Mouse (Mus musculus): Measurements from ENCODE around the gene Ccnt1. TPM values are rescaled to one million over a fixed set of nuclear protein-coding genes. Genes with fewer than 3 reads are reported as not detected.

The Ccnt1 gene
- total RNA-seq, 4 experiments from 2014 or later = 35.1 to 44.7 (median 40.9) TPM

DNA sequence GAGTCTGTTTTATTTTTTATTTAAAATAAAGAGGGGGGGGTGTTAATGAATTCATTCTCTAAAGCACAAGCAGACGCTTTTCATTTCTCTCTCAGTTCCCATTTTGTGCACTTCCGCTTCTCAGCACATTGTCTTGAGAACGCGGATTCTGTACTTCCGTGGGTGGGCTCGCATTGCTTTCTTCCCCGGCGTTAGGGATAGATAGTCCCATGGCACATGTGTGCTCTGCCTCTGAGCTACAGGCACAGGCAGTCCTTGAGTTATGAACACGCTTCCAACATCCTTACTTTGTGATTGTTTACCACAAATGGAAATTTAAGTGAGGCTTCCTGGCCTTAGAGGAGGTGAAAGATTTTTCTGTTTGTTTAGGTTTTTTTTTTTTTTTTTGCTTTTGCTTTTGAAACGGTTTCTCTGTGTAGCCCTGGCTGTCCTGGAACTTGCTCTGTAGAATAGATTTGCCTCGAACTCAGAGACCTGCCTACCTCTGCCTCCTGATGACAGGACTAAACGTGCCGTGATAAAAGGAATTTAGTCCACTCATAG, 59.3 kb downstream of the Ccnt1 start:
- no peak for DNase-seq (ENCODE audit: low spot score in 2 of 2)

DNA sequence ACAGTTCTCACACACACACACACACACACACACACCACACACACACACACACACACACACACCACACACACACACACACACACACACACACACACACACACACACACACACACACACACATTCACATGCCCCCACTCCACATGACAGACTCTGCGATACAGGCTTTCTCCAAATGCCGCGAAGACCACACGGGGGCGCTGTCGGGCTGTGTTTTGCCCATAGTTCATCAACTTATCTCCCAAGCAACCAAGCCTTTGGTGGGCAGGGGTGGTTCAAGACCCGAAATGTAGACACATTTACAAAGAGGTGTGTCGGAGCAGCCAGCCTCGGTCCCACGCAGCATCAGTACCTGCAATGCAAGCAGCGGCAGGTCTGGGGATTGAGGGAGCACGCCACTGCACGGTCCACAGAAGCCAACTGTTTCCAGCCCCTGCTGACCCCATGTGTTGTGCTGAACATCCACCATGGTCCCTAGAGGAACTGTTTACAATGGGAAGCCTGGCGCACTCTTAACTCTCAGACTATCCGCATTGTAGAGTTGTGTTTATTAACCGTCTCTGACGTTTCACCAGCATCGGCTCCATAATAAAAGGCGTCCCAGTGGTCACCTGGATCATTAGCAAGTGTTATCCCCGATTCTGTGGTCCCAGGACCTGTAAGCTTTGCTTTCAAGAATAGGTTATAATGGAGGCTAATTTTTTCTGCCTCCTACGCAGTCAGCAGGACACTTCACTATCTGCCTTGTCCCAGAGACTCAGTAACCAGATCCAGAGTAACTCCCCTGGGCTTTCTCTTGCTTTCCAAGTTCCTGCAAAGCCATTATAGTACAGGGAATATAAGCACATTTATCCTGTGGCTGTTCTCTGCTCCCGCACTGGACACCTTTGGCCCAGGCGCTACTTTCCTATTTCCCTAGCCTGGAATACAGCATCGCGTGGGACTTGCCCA, 60.0 kb downstream of the Ccnt1 start:
- DNase-seq (ENCODE audit: low spot score in 2 of 2) = peak in 1 of 2 experiments; percentile 60

DNA sequence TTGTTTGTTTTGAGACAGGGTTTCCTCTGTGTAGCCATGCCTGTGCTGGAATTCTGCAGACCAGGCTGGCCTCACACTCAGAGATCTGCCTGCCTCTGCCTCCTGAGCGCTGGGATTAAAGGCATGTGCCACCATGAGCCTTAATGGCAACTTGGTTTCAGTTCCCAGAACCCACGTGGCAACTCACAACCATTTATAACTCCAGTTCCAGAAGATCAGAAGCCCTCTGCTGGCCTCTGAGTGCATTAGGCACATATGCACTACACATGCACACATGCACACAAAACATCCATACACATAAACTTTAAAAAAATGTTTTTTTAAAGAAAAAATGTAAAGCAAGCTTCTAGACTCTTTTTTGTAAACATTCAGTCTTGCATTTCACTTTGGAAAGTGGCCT, 61.3 kb downstream of the Ccnt1 start:
- DNase-seq (ENCODE audit: low spot score in 2 of 2) = no peak

DNA sequence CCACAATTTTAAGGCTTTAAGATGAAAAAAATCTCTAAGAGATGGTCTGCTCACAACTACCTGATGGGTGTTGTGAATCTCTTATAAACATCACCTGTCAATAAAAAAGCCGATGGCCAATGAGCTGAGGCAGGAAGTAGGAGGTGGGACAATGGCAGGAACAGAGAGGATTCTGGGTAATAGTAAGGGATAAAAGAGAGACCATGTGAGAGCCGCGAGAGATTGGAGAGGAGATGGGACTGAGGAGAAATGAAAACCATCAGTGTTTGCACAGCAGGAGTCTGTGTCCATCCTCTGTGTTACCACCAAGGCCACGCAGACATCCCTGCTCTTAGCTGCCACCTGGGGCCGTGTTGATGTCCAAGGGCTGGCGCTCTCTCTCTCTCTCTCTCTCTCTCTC, 63.4 kb downstream of the Ccnt1 start:
- DNase-seq (ENCODE audit: low spot score in 2 of 2) = no peak

DNA sequence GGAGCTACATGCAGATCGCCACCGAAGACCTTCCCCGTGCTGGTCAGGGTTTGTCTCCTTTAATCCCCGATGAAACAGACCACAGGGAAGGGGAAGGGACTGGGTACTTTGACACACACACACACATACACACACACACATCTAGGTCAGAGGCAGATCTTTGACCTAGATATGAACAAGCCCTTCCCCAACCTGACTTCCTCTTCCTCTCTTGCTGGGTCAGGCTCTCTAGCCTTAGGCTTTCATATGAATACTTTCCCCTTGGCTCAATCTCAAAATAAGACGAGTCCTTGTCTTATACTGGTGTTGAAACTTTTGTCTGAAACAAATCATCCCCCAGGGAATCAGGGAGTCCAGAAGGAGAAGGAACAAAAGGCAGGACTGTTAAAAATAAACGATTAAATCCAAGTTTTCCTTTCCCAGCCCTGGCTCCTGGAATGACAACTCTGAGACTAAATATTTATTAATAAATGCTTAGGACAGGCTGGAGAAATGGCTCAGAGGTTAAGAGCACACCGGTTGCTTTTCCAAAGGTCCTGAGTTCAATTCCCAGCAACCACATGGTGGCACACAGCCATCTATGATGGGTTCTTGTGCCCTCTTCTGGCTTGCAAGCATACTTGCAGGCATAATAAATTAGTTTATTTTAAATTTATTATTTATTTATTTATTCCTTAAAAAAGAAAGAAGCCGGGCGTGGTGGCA, 64.3 kb downstream of the Ccnt1 start:
- DNase-seq (ENCODE audit: low spot score in 2 of 2) = no peak

DNA sequence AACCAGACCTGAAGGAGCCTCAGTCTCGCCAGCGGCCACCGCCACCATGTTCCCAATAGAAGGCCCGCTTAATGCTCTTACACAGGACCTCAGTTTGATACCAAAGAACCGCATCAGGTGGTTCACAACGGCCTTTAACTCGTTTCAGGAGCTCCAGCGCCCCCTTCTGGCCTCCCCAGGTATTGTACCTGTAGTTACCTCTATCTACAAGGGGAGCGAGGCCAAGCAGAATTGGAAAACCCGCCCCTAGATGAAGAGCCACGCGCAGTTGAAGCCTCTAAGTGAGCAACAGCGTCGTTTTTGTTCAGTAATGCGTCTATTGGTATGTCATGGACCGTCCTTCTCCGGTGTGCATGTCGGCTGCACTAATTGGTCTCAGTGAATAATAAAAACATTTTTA, 66.2 kb downstream of the Ccnt1 start:
- no peak for DNase-seq (ENCODE audit: low spot score in 2 of 2)

DNA sequence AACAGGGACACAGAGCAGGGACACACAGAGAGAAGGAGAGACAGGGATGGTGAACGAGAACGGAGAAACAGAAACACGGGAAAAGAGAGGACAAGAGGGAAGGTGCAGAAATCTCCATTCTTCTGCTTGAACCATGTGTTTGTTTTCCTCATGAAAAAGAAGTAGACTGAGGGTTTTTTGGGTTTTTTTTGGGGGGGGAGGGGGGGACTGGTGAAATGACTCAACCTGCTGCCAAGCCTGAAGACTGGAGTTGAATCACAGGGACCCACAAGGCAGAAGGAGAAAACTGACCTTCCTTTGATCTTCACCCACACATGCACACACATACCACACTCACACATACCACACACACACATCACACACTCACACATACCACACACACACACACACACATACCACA, 67.4 kb downstream of the Ccnt1 start:
- DNase-seq (ENCODE audit: low spot score in 2 of 2) = no peak

DNA sequence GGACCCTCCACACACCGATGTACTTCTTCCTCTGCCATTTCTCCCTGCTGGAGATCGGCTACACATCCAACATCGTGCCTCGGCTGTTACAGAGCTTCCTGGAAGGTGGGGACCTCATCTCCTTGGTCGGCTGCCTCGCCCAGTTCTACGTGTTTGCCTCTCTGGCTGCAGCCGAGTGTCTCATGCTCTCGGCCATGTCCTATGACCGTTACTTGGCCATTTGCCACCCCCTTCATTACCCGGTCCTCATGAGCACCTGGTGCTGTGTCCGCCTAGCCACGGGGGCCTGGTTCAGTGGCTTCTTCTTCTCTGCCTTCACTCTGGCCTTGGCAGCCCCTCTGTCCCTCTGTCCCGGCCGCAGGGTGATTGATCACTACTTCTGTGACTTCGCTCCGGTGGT, 73.1 kb downstream of the Ccnt1 start:
- no peak for DNase-seq (ENCODE audit: low spot score in 2 of 2)

DNA sequence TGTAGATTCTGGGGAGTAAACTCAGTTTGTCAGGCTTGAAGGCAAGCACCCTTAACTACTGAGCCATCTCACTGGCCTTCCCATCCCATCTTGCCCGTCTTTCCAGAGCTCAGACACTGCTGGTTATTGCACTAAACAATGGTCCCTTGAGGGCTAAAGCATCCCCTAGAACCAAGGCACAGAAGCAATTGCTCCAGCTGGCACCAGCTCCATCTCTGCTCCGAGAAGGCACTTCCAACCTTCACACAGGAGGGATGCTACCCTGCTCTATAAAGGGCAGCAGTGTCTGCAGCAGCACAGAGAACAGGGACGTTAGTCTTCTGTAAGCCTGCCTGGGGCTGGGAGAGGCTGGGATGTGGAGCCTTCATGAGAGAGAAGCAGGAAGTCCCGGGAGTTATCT, 78.6 kb downstream of the Ccnt1 start, which contains the start of gene Olfr279:
Gene Olfr279, plus strand, starts transcription at position 301 of the 400 bp plus-strand sequence.
- DNase-seq (ENCODE audit: low spot score in 2 of 2) = no peak

DNA sequence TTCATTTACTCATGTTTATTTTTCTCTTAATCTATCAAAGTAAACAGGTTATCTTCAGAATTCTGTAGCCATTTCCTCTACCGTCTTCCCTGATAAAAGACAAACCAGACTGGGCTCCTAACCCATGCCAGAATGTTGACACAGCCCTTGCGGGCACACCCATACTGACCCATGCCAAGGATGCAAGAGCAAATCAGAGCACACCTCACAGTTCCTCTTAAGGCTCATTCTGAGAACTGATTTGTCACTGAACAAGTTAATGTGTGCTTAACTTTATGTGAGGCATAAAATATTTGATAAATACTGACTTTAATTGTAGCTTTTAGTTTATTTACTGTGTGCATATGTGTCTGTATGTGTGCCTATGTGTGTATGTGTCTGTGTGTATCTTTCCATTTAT, 79.4 kb downstream of the Ccnt1 start:
- no peak for DNase-seq (ENCODE audit: low spot score in 2 of 2)

Small RNA genes lying within 50 kb of the gene (microRNA-seq; reads per million reads assigned to microRNA genes)
- 4.0 to 11.5 reads per million in 2 experiments for gene Mir1291

Other genes starting within 250 kb of the Ccnt1 start
- gene Olfr284, start 229.9 kb downstream of the Ccnt1 start, total RNA-seq (2022) = not detected
- gene Olfr283, start 190.0 kb downstream of the Ccnt1 start, total RNA-seq (2022) = not detected
- not detected for gene Olfr282, start 139.7 kb downstream of the Ccnt1 start, total RNA-seq (2022)
- not detected for gene Olfr281, start 118.3 kb downstream of the Ccnt1 start, total RNA-seq (2022)
- not detected for gene OR5BS1P, start 101.0 kb downstream of the Ccnt1 start, total RNA-seq (2022)
- gene Lalba, start 88.2 kb downstream of the Ccnt1 start, total RNA-seq (2022) = not detected
- not detected for gene Olfr279, start 78.5 kb downstream of the Ccnt1 start, total RNA-seq (2022)
- 10 to 100 TPM; 54.0 to 61.0 (median 56.8) TPM for gene Kansl2, start 36.7 kb downstream of the Ccnt1 start, total RNA-seq (2022)
- gene 4930415O20Rik, start 81 bp upstream of the Ccnt1 start, total RNA-seq (2022) = not detected
- 10 to 100 TPM; 39.7 to 46.1 (median 41.2) TPM for gene Adcy6, start 39.2 kb upstream of the Ccnt1 start, total RNA-seq (2022)
- 100 to 1,000 TPM; 212 to 229 (median 221) TPM for gene Cacnb3, start 59.9 kb upstream of the Ccnt1 start, total RNA-seq (2022)
- gene Ddx23, start 92.0 kb upstream of the Ccnt1 start, total RNA-seq (2022) = 10 to 100 TPM; 77.3 to 95.7 (median 87.1) TPM
- 10 to 100 TPM; 15.6 to 22.9 (median 20.5) TPM for gene Rnd1, start 106.5 kb upstream of the Ccnt1 start, total RNA-seq (2022)
- 10 to 100 TPM in 3 of 4 experiments, 1 to 10 TPM in 1; 8.6 to 12.7 (median 11.6) TPM for gene Ccdc65, start 137.3 kb upstream of the Ccnt1 start, total RNA-seq (2022)
- gene Fkbp11, start 157.3 kb upstream of the Ccnt1 start, total RNA-seq (2022) = 1 to 10 TPM; 1.1 to 2.3 (median 2.0) TPM
- 100 to 1,000 TPM; 721 to 844 (median 792) TPM for gene Arf3, start 192.3 kb upstream of the Ccnt1 start, total RNA-seq (2022)
- 1 to 10 TPM in 2 of 4 experiments, under 1 TPM in 2; 0.41 to 1.8 (median 1.1) TPM for gene Wnt10b, start 207.2 kb upstream of the Ccnt1 start, total RNA-seq (2022)
- under 1 TPM in 1 of 4 experiments, not detected in 3; 0.26 TPM for gene Wnt1, start 218.9 kb upstream of the Ccnt1 start, total RNA-seq (2022)
- 100 to 1,000 TPM; 692 to 784 (median 734) TPM for gene Ddn, start 238.6 kb upstream of the Ccnt1 start, total RNA-seq (2022)